Mouse (Mus musculus): Measurements from ENCODE around the gene Gad2. TPM values are rescaled to one million over a fixed set of nuclear protein-coding genes. Genes with fewer than 3 reads are reported as not detected.
A peak's percentile ranks its signal among the peaks of the same experiment; 100 is the strongest.

The Gad2 gene
- total and polyA plus RNA-seq, 2 experiments from 2014 or later, result 50.5 to 50.7 TPM

- H3K4me1 ChIP-seq (ENCODE audit: insufficient read depth), result no peaks in the 10 kb centered on the region
- H3K4me3 ChIP-seq (ENCODE audit: low read depth, low read length), result no peak overlapping the region
- no peak for ATAC-seq
- TF ChIP-seq CTCF (IDR thresholded peaks at IDR 0.05; ENCODE audit: low read depth), result peak; percentile 30
- peaks cover 24% of the 10 kb centered on the region for H3K36me3 ChIP-seq (ENCODE audit: insufficient read depth)
- H3K9me3 ChIP-seq (ENCODE audit: low read length), result no peaks in the 10 kb centered on the region
- no peaks in the 10 kb centered on the region for H3K27me3 ChIP-seq (ENCODE audit: insufficient read depth, low read length)
- H3K9ac ChIP-seq, result no peak overlapping the region
- no peak overlapping the region for H3K4me2 ChIP-seq (ENCODE audit: low read depth)
- WGBS, result 86% methylated on average over 7 of the region's 7 CpGs
- no peak overlapping the region for H3K27ac ChIP-seq (ENCODE audit: low read depth, low read length)
- no peak for DNase-seq
Measured at GRCm38 (mm10) chr2:22689969-22690368, 68.0 kb downstream of the Gad2 start.

- Histone ChIP-seq H3K36me3 (ENCODE audit: insufficient read depth) (no peaks in the 10 kb centered on the region), H3K9ac (no peak overlapping the region), H3K27me3 (ENCODE audit: insufficient read depth, low read length) (no peaks in the 10 kb centered on the region), H3K4me1 (ENCODE audit: insufficient read depth) (no peaks in the 10 kb centered on the region), H3K4me2 (ENCODE audit: low read depth) (no peak overlapping the region), H3K27ac (ENCODE audit: low read depth, low read length) (peak overlapping the region; percentile 57), H3K9me3 (ENCODE audit: low read length) (no peaks in the 10 kb centered on the region), H3K4me3 (ENCODE audit: low read depth, low read length) (no peak overlapping the region)
- DNase-seq (peak; percentile 50), ATAC-seq (peak; percentile 86)
- TF ChIP-seq CTCF (IDR thresholded peaks at IDR 0.05; ENCODE audit: low read depth), result no peak
- 38% methylated on average over 4 of the region's 4 CpGs for WGBS
Measured at GRCm38 (mm10) chr2:22704780-22705727, 83.0 kb downstream of the Gad2 start.

- Histone ChIP-seq H3K27ac (ENCODE audit: low read depth, low read length) (no peak overlapping the region), H3K36me3 (ENCODE audit: insufficient read depth) (no peaks in the 10 kb centered on the region), H3K9me3 (ENCODE audit: low read length) (no peaks in the 10 kb centered on the region), H3K4me3 (ENCODE audit: low read depth, low read length) (no peak overlapping the region), H3K27me3 (ENCODE audit: insufficient read depth, low read length) (no peaks in the 10 kb centered on the region), H3K9ac (no peak overlapping the region), H3K4me1 (ENCODE audit: insufficient read depth) (no peaks in the 10 kb centered on the region), H3K4me2 (ENCODE audit: low read depth) (no peak overlapping the region)
- ATAC-seq (no peak), DNase-seq (no peak)
- WGBS, result 68% methylated on average over 3 of the region's 3 CpGs
- TF ChIP-seq CTCF (IDR thresholded peaks at IDR 0.05; ENCODE audit: low read depth), result no peak
Measured at GRCm38 (mm10) chr2:22706233-22706632, 84.2 kb downstream of the Gad2 start.

- H3K27me3 ChIP-seq (ENCODE audit: insufficient read depth, low read length), result no peaks in the 10 kb centered on the region
- 17% methylated on average over 8 of the region's 8 CpGs for WGBS
- H3K36me3 ChIP-seq (ENCODE audit: insufficient read depth), result no peaks in the 10 kb centered on the region
- TF ChIP-seq CTCF (IDR thresholded peaks at IDR 0.05; ENCODE audit: low read depth), result peak; percentile 94
- H3K4me3 ChIP-seq (ENCODE audit: low read depth, low read length), result no peak overlapping the region
- peak; percentile 99 for ATAC-seq
- peak; percentile 90 for DNase-seq
- H3K9ac ChIP-seq, result no peak overlapping the region
- H3K9me3 ChIP-seq (ENCODE audit: low read length), result no peaks in the 10 kb centered on the region
- peak overlapping the region; percentile 24; the same call in 1 of the 2 replicates for H3K27ac ChIP-seq (ENCODE audit: low read depth, low read length)
- no peak overlapping the region for H3K4me2 ChIP-seq (ENCODE audit: low read depth)
- H3K4me1 ChIP-seq (ENCODE audit: insufficient read depth), result no peaks in the 10 kb centered on the region
Measured at GRCm38 (mm10) chr2:22721522-22722470, 99.8 kb downstream of the Gad2 start.

DNA sequence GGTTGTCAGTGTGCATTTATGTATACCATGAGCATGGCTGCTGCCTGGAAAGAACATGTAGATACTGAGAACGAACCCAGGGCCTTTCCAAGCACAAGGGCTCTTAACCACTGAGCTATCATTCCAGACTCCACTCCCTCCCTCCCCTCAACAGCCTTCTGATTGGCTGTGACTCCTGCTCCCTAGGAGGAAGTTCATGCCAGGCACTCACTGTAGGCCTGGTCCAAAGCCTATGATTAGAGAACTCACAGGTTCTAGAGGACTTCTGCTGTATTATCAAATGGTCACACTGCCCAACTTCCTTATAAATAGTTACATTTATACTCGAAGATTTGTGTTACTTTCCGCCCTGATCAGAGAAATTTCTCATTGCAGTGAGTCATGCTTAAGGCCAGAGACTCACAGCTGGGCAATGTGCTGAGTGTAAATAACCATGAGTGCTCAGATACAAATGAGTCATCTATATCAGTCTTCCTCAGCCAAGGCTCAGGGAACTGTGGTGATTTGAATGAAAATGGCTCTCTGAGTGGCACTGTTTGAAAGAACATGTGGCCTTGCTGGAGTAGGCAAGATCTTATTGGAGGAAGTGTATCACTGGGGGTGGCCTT lies 102.0 kb downstream of the Gad2 start:
- no peaks in the 10 kb centered on the region for H3K36me3 ChIP-seq (ENCODE audit: insufficient read depth)
- H3K27ac ChIP-seq (ENCODE audit: low read depth, low read length), result no peak overlapping the region
- H3K9ac ChIP-seq, result no peak overlapping the region
- H3K4me2 ChIP-seq (ENCODE audit: low read depth), result no peak overlapping the region
- H3K9me3 ChIP-seq (ENCODE audit: low read length), result no peaks in the 10 kb centered on the region
- H3K4me3 ChIP-seq (ENCODE audit: low read depth, low read length), result no peak overlapping the region
- H3K27me3 ChIP-seq (ENCODE audit: insufficient read depth, low read length), result no peaks in the 10 kb centered on the region
- H3K4me1 ChIP-seq (ENCODE audit: insufficient read depth), result no peaks in the 10 kb centered on the region
- ATAC-seq (no peak), DNase-seq (no peak)
- 75% methylated on average over 3 of the region's 3 CpGs for WGBS
- no peak for TF ChIP-seq CTCF (IDR thresholded peaks at IDR 0.05; ENCODE audit: low read depth)

DNA sequence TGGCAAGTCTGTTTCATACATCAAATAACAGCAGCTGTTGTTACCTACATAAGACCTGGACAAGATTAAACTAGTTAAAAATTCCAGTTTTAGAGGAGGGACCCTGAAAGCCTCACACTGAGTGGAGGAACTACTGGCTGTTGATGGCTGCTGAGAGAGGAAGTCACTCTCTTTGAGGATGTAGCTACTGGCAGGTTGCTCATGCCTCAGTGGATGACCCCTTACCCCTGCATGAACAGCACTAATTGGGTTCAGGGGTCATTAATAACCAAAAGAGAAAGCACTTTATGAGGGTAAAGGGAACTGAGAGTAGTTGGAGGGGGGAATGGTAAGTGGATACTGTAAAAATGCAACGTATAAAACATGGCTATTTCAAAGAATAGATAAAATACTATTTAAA lies 105.1 kb downstream of the Gad2 start:
- 82% methylated on average over 1 of the region's 1 CpGs for WGBS
- no peak for TF ChIP-seq CTCF (IDR thresholded peaks at IDR 0.05; ENCODE audit: low read depth)
- ATAC-seq, result no peak
- no peak overlapping the region for H3K4me2 ChIP-seq (ENCODE audit: low read depth)
- H3K4me3 ChIP-seq (ENCODE audit: low read depth, low read length), result no peak overlapping the region
- H3K27me3 ChIP-seq (ENCODE audit: insufficient read depth, low read length), result no peaks in the 10 kb centered on the region
- no peaks in the 10 kb centered on the region for H3K9me3 ChIP-seq (ENCODE audit: low read length)
- no peak overlapping the region for H3K27ac ChIP-seq (ENCODE audit: low read depth, low read length)
- no peaks in the 10 kb centered on the region for H3K4me1 ChIP-seq (ENCODE audit: insufficient read depth)
- DNase-seq, result no peak
- no peak overlapping the region for H3K9ac ChIP-seq
- H3K36me3 ChIP-seq (ENCODE audit: insufficient read depth), result no peaks in the 10 kb centered on the region
